ENCODE assay signal across 1 mouse cellular context in the genomic region with DNA sequence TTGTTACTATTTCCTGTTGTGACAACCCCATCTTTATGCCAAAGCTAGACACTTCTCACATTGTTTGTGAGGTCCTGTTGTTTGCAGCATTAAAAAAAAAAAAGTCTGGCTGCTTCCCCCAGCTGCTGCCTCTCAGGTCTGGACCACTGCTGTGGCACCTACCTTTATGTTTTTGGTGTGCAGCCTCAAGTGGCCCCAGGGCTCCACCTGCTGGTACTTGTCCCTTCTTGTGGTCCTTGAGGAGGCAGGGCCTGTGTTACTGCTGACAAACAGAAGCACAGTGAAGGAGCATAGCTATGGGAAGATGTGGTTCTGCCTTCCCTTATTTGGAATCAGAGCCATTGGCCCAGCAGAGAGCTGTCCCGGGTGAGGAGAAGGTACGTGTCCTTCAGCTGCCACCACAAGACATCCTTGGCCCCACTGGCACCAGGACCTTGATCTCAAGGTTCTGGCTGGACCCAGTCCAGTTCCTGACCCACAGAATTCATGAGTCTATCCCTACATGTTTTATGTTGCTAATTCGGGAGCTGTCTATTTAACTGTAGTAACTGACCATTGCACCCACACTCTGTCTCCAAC.
TF ChIP-seq lines count a peak whose summit lies in the region.

No protein-coding gene starts in this region.

TF ChIP-seq in CH12.LX, 34 proteins besides CTCF, POLR2A, EP300 and RAD21 (continued from another document):
- TF ChIP-seq SMC3 (IDR thresholded peaks at IDR 0.05; ENCODE audit: low read depth, low read length), result peak; percentile 94
- TF ChIP-seq POLR2AphosphoS2 (IDR thresholded peaks at IDR 0.05; ENCODE audit: low read depth, low read length), result no peak
- no peak for TF ChIP-seq NRF1 (IDR thresholded peaks at IDR 0.05; ENCODE audit: low read depth, low read length)
- peak; percentile 78 for TF ChIP-seq ZC3H11A (IDR thresholded peaks at IDR 0.05; ENCODE audit: low read depth, low read length)
